ENCODE assay signal across 21 mouse cellular contexts in the genomic region with DNA sequence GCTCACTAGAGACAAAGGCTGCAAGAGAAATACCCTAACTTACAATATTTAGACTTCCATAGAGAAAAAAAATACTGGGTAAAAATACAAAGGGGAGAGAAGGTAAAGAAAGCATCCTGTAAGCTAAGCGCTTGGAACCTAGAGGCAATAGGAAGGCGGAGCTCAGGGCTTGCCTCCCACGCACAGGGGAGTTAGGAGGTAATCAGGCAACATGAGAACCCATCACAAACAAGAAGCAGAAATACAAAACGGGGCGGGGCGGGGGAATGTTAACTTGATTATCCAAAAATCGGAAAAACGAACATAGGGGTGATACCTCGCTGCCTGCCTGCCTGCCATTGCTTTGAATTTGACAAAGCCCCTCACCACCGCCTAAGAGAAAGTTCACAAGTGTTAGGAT.
"Had no signal": no experiment of that assay in that cellular context is flagged by ENCODE, and none has a peak within 500 bp of the region (broad histone marks: within the 10 kb centered on the region; RNA-seq: fewer than 3 reads in every experiment).

No protein-coding gene starts in this region.

- H3K9ac ChIP-seq: limb, embryonic 12.5 days; limb, embryonic 15.5 days; liver, embryonic 14.5 days; liver, postnatal 0 days; lung, embryonic 14.5 days; midbrain, embryonic 12.5 days; midbrain, embryonic 15.5 days; neural tube, embryonic 12.5 days; neural tube, embryonic 15.5 days had no signal

- H3K4me2 ChIP-seq: limb, embryonic 12.5 days; limb, embryonic 15.5 days; liver, embryonic 11.5 days; lung, embryonic 14.5 days; midbrain, embryonic 12.5 days; midbrain, embryonic 15.5 days; neural tube, embryonic 12.5 days; neural tube, embryonic 15.5 days had no signal

- H3K36me3 ChIP-seq: midbrain, embryonic 15.5 days had no signal

- H3K9me3 ChIP-seq: limb, embryonic 12.5 days; limb, embryonic 15.5 days; midbrain, embryonic 15.5 days; neural tube, embryonic 12.5 days; neural tube, embryonic 15.5 days had no signal

- H3K4me1 ChIP-seq: midbrain, embryonic 12.5 days; midbrain, embryonic 15.5 days; neural tube, embryonic 12.5 days; neural tube, embryonic 15.5 days had no signal

- ATAC-seq: intestine, embryonic 16.5 days; liver, postnatal 0 days; lung, postnatal 0 days; midbrain, embryonic 15.5 days had no signal

- H3K4me3 ChIP-seq: limb, embryonic 12.5 days; limb, embryonic 15.5 days; midbrain, embryonic 12.5 days; midbrain, embryonic 15.5 days; neural tube, embryonic 12.5 days; neural tube, embryonic 15.5 days had no signal

- DNase-seq: left cerebral cortex, postnatal 4 days; liver, postnatal 0 days; lung, embryonic 14.5 days; right cerebral cortex, adult 18-20 months; right cerebral cortex, postnatal 14 days; right cerebral cortex, postnatal 4 days; thymus, adult 2 months; thymus, postnatal 14 days; thymus, postnatal 4 days had no signal

- H3K27me3 ChIP-seq: limb, embryonic 12.5 days; limb, embryonic 15.5 days; midbrain, embryonic 12.5 days; midbrain, embryonic 15.5 days; neural tube, embryonic 12.5 days; neural tube, embryonic 15.5 days had no signal

- H3K27ac ChIP-seq: limb, embryonic 12.5 days; limb, embryonic 15.5 days; liver, embryonic 14.5 days; macrophage; midbrain, embryonic 12.5 days; midbrain, embryonic 15.5 days; neural tube, embryonic 12.5 days; neural tube, embryonic 15.5 days; stomach, postnatal 0 days had no signal
